Mouse (Mus musculus): ENCODE measurements around the gene Exoc2. TPM values are rescaled to one million over a fixed set of nuclear protein-coding genes. Genes with fewer than 3 reads are reported as not detected.

The Exoc2 gene
- polyA plus RNA-seq, 1 experiment from 2014 or later: 20.9 TPM

- no peak overlapping the region for H3K9ac ChIP-seq (ENCODE audit: low read length)
- H3K4me3 ChIP-seq (ENCODE audit: low read length): no peak overlapping the region
- H3K4me1 ChIP-seq (ENCODE audit: control insufficient read depth, insufficient read depth, low read length): peaks cover 7% of the 10 kb centered on the region; the same call in 1 of the 2 replicates
- no peak for ATAC-seq (replicated peaks; ENCODE audit: extremely low read depth, insufficient read depth, low FRiP score)
- H3K36me3 ChIP-seq (ENCODE audit: control insufficient read depth, insufficient read depth): peaks cover 9% of the 10 kb centered on the region; the same call in 1 of the 2 replicates
- H3K27ac ChIP-seq (ENCODE audit: low read length): no peak overlapping the region
- no peak overlapping the region for H3K4me2 ChIP-seq (ENCODE audit: low read depth, low read length)
- H3K27me3 ChIP-seq (ENCODE audit: control insufficient read depth, insufficient read depth, low read length): no peaks in the 10 kb centered on the region
- no peaks in the 10 kb centered on the region for H3K9me3 ChIP-seq (replicated peaks; ENCODE audit: control insufficient read depth, low read length)
- 66% methylated on average over 3 of the region's 3 CpGs for WGBS
Measured at GRCm38 (mm10) chr13:30858421-30858820, 115.5 kb downstream of the Exoc2 start.

GRCm38 (mm10) chr13:30850736-30851135, 123.2 kb downstream of the Exoc2 start:
- WGBS: 68% methylated on average over 2 of the region's 2 CpGs
- Histone ChIP-seq H3K36me3 (ENCODE audit: control insufficient read depth, insufficient read depth) (peaks cover 6% of the 10 kb centered on the region; the same call in 1 of the 2 replicates), H3K4me1 (ENCODE audit: control insufficient read depth, insufficient read depth, low read length) (no peaks in the 10 kb centered on the region), H3K27me3 (ENCODE audit: control insufficient read depth, insufficient read depth, low read length) (no peaks in the 10 kb centered on the region), H3K9ac (ENCODE audit: low read length) (no peak overlapping the region), H3K4me3 (ENCODE audit: low read length) (no peak overlapping the region), H3K27ac (ENCODE audit: low read length) (no peak overlapping the region), H3K4me2 (ENCODE audit: low read depth, low read length) (no peak overlapping the region), H3K9me3 (replicated peaks; ENCODE audit: control insufficient read depth, low read length) (no peaks in the 10 kb centered on the region)
- no peak for ATAC-seq (replicated peaks; ENCODE audit: extremely low read depth, insufficient read depth, low FRiP score)

- Histone ChIP-seq H3K4me3 (ENCODE audit: low read length) (no peak overlapping the region), H3K36me3 (ENCODE audit: control insufficient read depth, insufficient read depth) (no peaks in the 10 kb centered on the region), H3K27me3 (ENCODE audit: control insufficient read depth, insufficient read depth, low read length) (no peaks in the 10 kb centered on the region), H3K9ac (ENCODE audit: low read length) (no peak overlapping the region), H3K4me1 (ENCODE audit: control insufficient read depth, insufficient read depth, low read length) (no peaks in the 10 kb centered on the region), H3K4me2 (ENCODE audit: low read depth, low read length) (no peak overlapping the region), H3K9me3 (replicated peaks; ENCODE audit: control insufficient read depth, low read length) (no peaks in the 10 kb centered on the region), H3K27ac (ENCODE audit: low read length) (no peak overlapping the region)
- no peak for ATAC-seq (replicated peaks; ENCODE audit: extremely low read depth, insufficient read depth, low FRiP score)
- 62% methylated on average over 1 of the region's 1 CpGs for WGBS
Measured at GRCm38 (mm10) chr13:30848001-30848400, 125.9 kb downstream of the Exoc2 start.

GRCm38 (mm10) chr13:30846506-30846905, 127.4 kb downstream of the Exoc2 start:
- Histone ChIP-seq H3K27me3 (ENCODE audit: control insufficient read depth, insufficient read depth, low read length) (no peaks in the 10 kb centered on the region), H3K4me1 (ENCODE audit: control insufficient read depth, insufficient read depth, low read length) (no peaks in the 10 kb centered on the region), H3K36me3 (ENCODE audit: control insufficient read depth, insufficient read depth) (no peaks in the 10 kb centered on the region), H3K4me3 (ENCODE audit: low read length) (no peak overlapping the region), H3K27ac (ENCODE audit: low read length) (no peak overlapping the region), H3K9ac (ENCODE audit: low read length) (no peak overlapping the region), H3K4me2 (ENCODE audit: low read depth, low read length) (no peak overlapping the region), H3K9me3 (replicated peaks; ENCODE audit: control insufficient read depth, low read length) (no peaks in the 10 kb centered on the region)
- no peak for ATAC-seq (replicated peaks; ENCODE audit: extremely low read depth, insufficient read depth, low FRiP score)
- WGBS: 88% methylated on average over 4 of the region's 4 CpGs

- no peak overlapping the region for H3K4me2 ChIP-seq (ENCODE audit: low read depth, low read length)
- ATAC-seq (replicated peaks; ENCODE audit: extremely low read depth, insufficient read depth, low FRiP score): no peak
- no peaks in the 10 kb centered on the region for H3K4me1 ChIP-seq (ENCODE audit: control insufficient read depth, insufficient read depth, low read length)
- WGBS: 78% methylated on average over 4 of the region's 4 CpGs
- H3K36me3 ChIP-seq (ENCODE audit: control insufficient read depth, insufficient read depth): peaks cover 3% of the 10 kb centered on the region; the same call in 1 of the 2 replicates
- H3K4me3 ChIP-seq (ENCODE audit: low read length): no peak overlapping the region
- H3K27ac ChIP-seq (ENCODE audit: low read length): no peak overlapping the region
- no peaks in the 10 kb centered on the region for H3K27me3 ChIP-seq (ENCODE audit: control insufficient read depth, insufficient read depth, low read length)
- H3K9ac ChIP-seq (ENCODE audit: low read length): no peak overlapping the region
- no peaks in the 10 kb centered on the region for H3K9me3 ChIP-seq (replicated peaks; ENCODE audit: control insufficient read depth, low read length)
Measured at GRCm38 (mm10) chr13:30843049-30843448, 130.8 kb downstream of the Exoc2 start.

- 56% methylated on average over 2 of the region's 2 CpGs for WGBS
- Histone ChIP-seq H3K4me2 (ENCODE audit: low read depth, low read length) (no peak overlapping the region), H3K4me3 (ENCODE audit: low read length) (no peak overlapping the region), H3K36me3 (ENCODE audit: control insufficient read depth, insufficient read depth) (peaks cover 3% of the 10 kb centered on the region; the same call in 1 of the 2 replicates), H3K27ac (ENCODE audit: low read length) (no peak overlapping the region), H3K9ac (ENCODE audit: low read length) (no peak overlapping the region), H3K9me3 (replicated peaks; ENCODE audit: control insufficient read depth, low read length) (no peaks in the 10 kb centered on the region), H3K4me1 (ENCODE audit: control insufficient read depth, insufficient read depth, low read length) (no peaks in the 10 kb centered on the region), H3K27me3 (ENCODE audit: control insufficient read depth, insufficient read depth, low read length) (no peaks in the 10 kb centered on the region)
- no peak for ATAC-seq (replicated peaks; ENCODE audit: extremely low read depth, insufficient read depth, low FRiP score)
Measured at GRCm38 (mm10) chr13:30841843-30842242, 132.1 kb downstream of the Exoc2 start.

- H3K4me1 ChIP-seq (ENCODE audit: control insufficient read depth, insufficient read depth, low read length): no peaks in the 10 kb centered on the region
- H3K27ac ChIP-seq (ENCODE audit: low read length): no peak overlapping the region
- peaks cover 3% of the 10 kb centered on the region; the same call in 1 of the 2 replicates for H3K36me3 ChIP-seq (ENCODE audit: control insufficient read depth, insufficient read depth)
- ATAC-seq (replicated peaks; ENCODE audit: extremely low read depth, insufficient read depth, low FRiP score): no peak
- H3K9me3 ChIP-seq (replicated peaks; ENCODE audit: control insufficient read depth, low read length): no peaks in the 10 kb centered on the region
- H3K4me2 ChIP-seq (ENCODE audit: low read depth, low read length): no peak overlapping the region
- 70% methylated on average over 4 of the region's 4 CpGs for WGBS
- no peak overlapping the region for H3K9ac ChIP-seq (ENCODE audit: low read length)
- no peak overlapping the region for H3K4me3 ChIP-seq (ENCODE audit: low read length)
- no peaks in the 10 kb centered on the region for H3K27me3 ChIP-seq (ENCODE audit: control insufficient read depth, insufficient read depth, low read length)
Measured at GRCm38 (mm10) chr13:30841306-30841705, 132.6 kb downstream of the Exoc2 start.

GRCm38 (mm10) chr13:30840700-30841099, 133.2 kb downstream of the Exoc2 start:
- Histone ChIP-seq H3K36me3 (ENCODE audit: control insufficient read depth, insufficient read depth) (peaks cover 3% of the 10 kb centered on the region; the same call in 1 of the 2 replicates), H3K4me3 (ENCODE audit: low read length) (no peak overlapping the region), H3K9me3 (replicated peaks; ENCODE audit: control insufficient read depth, low read length) (no peaks in the 10 kb centered on the region), H3K4me1 (ENCODE audit: control insufficient read depth, insufficient read depth, low read length) (no peaks in the 10 kb centered on the region), H3K9ac (ENCODE audit: low read length) (no peak overlapping the region), H3K27ac (ENCODE audit: low read length) (no peak overlapping the region), H3K27me3 (ENCODE audit: control insufficient read depth, insufficient read depth, low read length) (no peaks in the 10 kb centered on the region), H3K4me2 (ENCODE audit: low read depth, low read length) (no peak overlapping the region)
- 90% methylated on average over 3 of the region's 3 CpGs for WGBS
- no peak for ATAC-seq (replicated peaks; ENCODE audit: extremely low read depth, insufficient read depth, low FRiP score)

- H3K36me3 ChIP-seq (ENCODE audit: control insufficient read depth, insufficient read depth): peaks cover 3% of the 10 kb centered on the region; the same call in 1 of the 2 replicates
- H3K4me3 ChIP-seq (ENCODE audit: low read length): no peak overlapping the region
- 80% methylated on average over 1 of the region's 1 CpGs for WGBS
- no peak overlapping the region for H3K4me2 ChIP-seq (ENCODE audit: low read depth, low read length)
- no peak for ATAC-seq (replicated peaks; ENCODE audit: extremely low read depth, insufficient read depth, low FRiP score)
- no peaks in the 10 kb centered on the region for H3K9me3 ChIP-seq (replicated peaks; ENCODE audit: control insufficient read depth, low read length)
- peaks cover 6% of the 10 kb centered on the region for H3K4me1 ChIP-seq (ENCODE audit: control insufficient read depth, insufficient read depth, low read length)
- H3K27ac ChIP-seq (ENCODE audit: low read length): no peak overlapping the region
- H3K9ac ChIP-seq (ENCODE audit: low read length): no peak overlapping the region
- no peaks in the 10 kb centered on the region for H3K27me3 ChIP-seq (ENCODE audit: control insufficient read depth, insufficient read depth, low read length)
Measured at GRCm38 (mm10) chr13:30836342-30836741, 137.6 kb downstream of the Exoc2 start.

Measured in heart, embryonic 16.5 days (tissue).